8 mouse cellular contexts compared by ENCODE assay signal in the genomic region with DNA sequence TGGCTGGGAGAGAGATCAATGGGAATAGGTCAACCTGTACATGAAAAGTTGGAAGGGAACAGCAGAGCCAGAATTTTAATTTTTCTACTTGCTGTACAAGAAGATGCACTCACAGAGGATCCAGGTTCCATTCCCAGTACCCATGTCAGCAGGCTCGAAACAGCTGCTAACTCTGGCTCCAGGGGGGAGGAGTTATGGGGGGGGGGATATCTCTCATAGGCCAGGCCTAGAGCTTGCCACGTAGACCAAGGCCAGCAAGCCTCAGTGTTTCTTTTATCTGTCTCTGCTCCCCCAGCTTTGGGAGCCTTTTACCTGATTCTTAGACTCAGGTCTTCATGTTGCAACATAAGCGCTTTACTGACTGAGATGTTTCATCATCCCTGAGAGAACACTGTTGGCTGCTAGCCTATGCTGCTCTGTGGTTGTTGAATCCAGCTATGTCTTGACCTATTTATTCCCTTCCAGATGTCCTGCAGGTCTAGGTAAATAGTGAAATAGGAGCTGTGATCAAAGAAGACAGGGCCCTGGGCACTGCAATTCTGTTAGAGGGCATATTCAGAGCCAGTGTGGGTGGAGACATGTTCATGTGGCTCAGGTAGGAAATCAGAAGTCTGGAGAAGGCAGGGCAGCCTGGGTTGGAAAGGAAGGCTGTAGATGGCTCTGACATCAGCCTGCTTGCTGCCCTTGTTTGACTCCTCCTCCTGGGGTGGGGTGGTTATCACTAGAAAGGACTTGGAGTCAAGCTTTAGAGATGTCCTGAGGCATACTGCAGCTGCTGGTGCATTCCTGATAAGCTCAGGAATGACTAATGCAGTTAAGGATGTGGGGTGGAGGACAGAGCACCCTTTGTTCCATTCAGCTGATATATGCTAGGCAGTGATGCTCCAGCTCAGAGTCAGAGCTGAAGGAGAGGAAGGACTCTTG. TPM values are rescaled to one million over a fixed set of nuclear protein-coding genes. Genes with fewer than 3 reads are reported as not detected.
A peak's percentile ranks its signal among the peaks of the same experiment; 100 is the strongest.
DNase-seq lines count a peak whose midpoint lies in the region; ATAC-seq and TF ChIP-seq lines count a peak whose summit lies in the region.

No protein-coding gene starts in this region.

- no peak overlapping the region for H3K4me2 ChIP-seq in lung, embryonic 16.5 days (ENCODE audit: low read depth, low read length)
- H3K4me2 ChIP-seq in stomach, postnatal 0 days (replicated peaks; ENCODE audit: low read depth) = no peak overlapping the region

- H3K36me3 ChIP-seq in lung, embryonic 16.5 days (ENCODE audit: control insufficient read depth, insufficient read depth, low read length) = no peaks in the 10 kb centered on the region
- H3K36me3 ChIP-seq in stomach, postnatal 0 days (ENCODE audit: control insufficient read depth, insufficient read depth, low read length) = no peaks in the 10 kb centered on the region

- no peak overlapping the region for H3K4me3 ChIP-seq in lung, embryonic 16.5 days (ENCODE audit: low read length)
- no peak overlapping the region for H3K4me3 ChIP-seq in stomach, postnatal 0 days (ENCODE audit: low read depth, low read length)

- no peaks in the 10 kb centered on the region for H3K9me3 ChIP-seq in lung, embryonic 16.5 days (ENCODE audit: control insufficient read depth, low read length)
- H3K9me3 ChIP-seq in stomach, postnatal 0 days (ENCODE audit: control insufficient read depth, low read length) = no peaks in the 10 kb centered on the region

- no peak overlapping the region for H3K9ac ChIP-seq in lung, embryonic 16.5 days (ENCODE audit: low read length)
- H3K9ac ChIP-seq in stomach, postnatal 0 days (ENCODE audit: low read length) = no peak overlapping the region

- intact Hi-C loops in heart, postnatal 14 days (cut with DNase I) = no loop called here

- DNase-seq in lung, adult 18-20 months = peak; percentile 37 to 54
- DNase-seq in lung, postnatal 4 days = no peak
- peak; percentile 91 for DNase-seq in c-Kit-negative CD71-positive TER-119-positive erythroid progenitor cells, embryonic 14.5 days (ENCODE audit: low read depth, low spot score)
- DNase-seq in heart, postnatal 14 days = peak; percentile 21 to 24
- DNase-seq in stomach, postnatal 0 days (ENCODE audit: low spot score) = peak; percentile 34
- no peak for DNase-seq in layer of hippocampus, postnatal 10 days (ENCODE audit: low spot score in 2 of 2)
- no peak for DNase-seq in left cerebral cortex, adult 11 months (ENCODE audit: low spot score)

- H3K27me3 ChIP-seq in lung, embryonic 16.5 days (ENCODE audit: control insufficient read depth, insufficient read depth, low read depth, low read length) = no peaks in the 10 kb centered on the region
- H3K27me3 ChIP-seq in stomach, postnatal 0 days (ENCODE audit: control insufficient read depth, insufficient read depth, low read length) = no peaks in the 10 kb centered on the region

- WGBS in lung, embryonic 16.5 days = 49% methylated on average over 3 of the region's 3 CpGs
- WGBS in stomach, postnatal 0 days = 57% methylated on average over 3 of the region's 3 CpGs

- peak; percentile 34; the same call in 1 of the 2 replicates for ATAC-seq in lung, embryonic 16.5 days (ENCODE audit: low read depth)
- ATAC-seq in stomach, postnatal 0 days (ENCODE audit: low FRiP score, low TSS enrichment) = peak; percentile 88

- H3K27ac ChIP-seq in lung, embryonic 16.5 days (ENCODE audit: low read length) = no peak overlapping the region
- no peak overlapping the region; the same call in 1 of the 2 replicates for H3K27ac ChIP-seq in stomach, postnatal 0 days (replicated peaks)

- no peak for TF ChIP-seq CTCF in stomach, postnatal 0 days (IDR thresholded peaks at IDR 0.05; ENCODE audit: low read depth)

- H3K4me1 ChIP-seq in lung, embryonic 16.5 days (replicated peaks; ENCODE audit: control insufficient read depth, insufficient read depth, low read length) = peaks cover 12% of the 10 kb centered on the region
- H3K4me1 ChIP-seq in stomach, postnatal 0 days (replicated peaks; ENCODE audit: control insufficient read depth, insufficient read depth) = 0 out of 2 replicates have a peak, but pooled peaks cover 2% of the 10 kb centered on the region

- no peak for TF ChIP-seq EP300 in stomach, postnatal 0 days (optimal IDR thresholded peaks at IDR 0.05)

RNA-seq across cellular contexts. Expression of a gene that starts 53.2 kb away (rescaled TPM):
- total RNA-seq in heart, postnatal 14 days (2021) = 10 to 100 TPM in 1 of 2 experiments, 1 to 10 TPM in 1; 8.8 to 12.0 TPM
- polyA plus RNA-seq in lung, embryonic 16.5 days (2015; fragmentation: Nextera tagmentation; extraction: Ambion mirVana) = 27.3 and 29.4 TPM in 2 replicates
- 22.4 and 23.9 TPM in 2 replicates for polyA plus RNA-seq in stomach, postnatal 0 days (2015; fragmentation: Nextera tagmentation; extraction: Ambion mirVana)
- total RNA-seq in layer of hippocampus, postnatal 10 days (2021) = 10 to 100 TPM; 41.6 to 47.7 TPM

RNA-seq across cellular contexts. Expression of a gene that starts 54.5 kb away (rescaled TPM):
- 10 to 100 TPM; 21.6 to 24.9 TPM for total RNA-seq in heart, postnatal 14 days (2021)
- polyA plus RNA-seq in lung, embryonic 16.5 days (2015; fragmentation: Nextera tagmentation; extraction: Ambion mirVana) = 40.3 and 40.6 TPM in 2 replicates
- polyA plus RNA-seq in stomach, postnatal 0 days (2015; fragmentation: Nextera tagmentation; extraction: Ambion mirVana) = 16.6 and 16.7 TPM in 2 replicates
- 10 to 100 TPM; 45.6 to 47.0 TPM for total RNA-seq in layer of hippocampus, postnatal 10 days (2021)

Comparison
In these comparisons a context has a peak if more than half of its experiments do, and no peak if none do; other contexts are left out.
1. DNase-seq: peak in lung, adult 18-20 months (2 of 2), c-Kit-negative CD71-positive TER-119-positive erythroid progenitor cells, embryonic 14.5 days (single experiment), heart, postnatal 14 days (2 of 2) and stomach, postnatal 0 days (single experiment); none in lung, postnatal 4 days (0 of 2), layer of hippocampus, postnatal 10 days (0 of 2) and left cerebral cortex, adult 11 months (single experiment).